Mouse (Mus musculus) mesoderm, embryonic 11.5 days (tissue): Measurements from ENCODE around the gene Snrnp70.
"Not testable (repeated sequence)": the region's sequence is repeated elsewhere in the genome, so short reads cannot be mapped to it uniquely, and the experiment has no call there.

Experiments used
- DNase-seq: peaks from one replicate; pipeline ENCODE4 v3.0.0-alpha.2; 2012; ENCODE audit warnings: low read depth, low spot score

The Snrnp70 gene

GRCm38 (mm10) chr7:45368178-45368577 is 27.4 kb downstream of the Snrnp70 start:
- no peak for DNase-seq

GRCm38 (mm10) chr7:45367020-45367880 is 28.3 kb downstream of the Snrnp70 start:
- DNase-seq: peak; percentile 97

- DNase-seq: no peak
These were observed 28.9 kb downstream of the Snrnp70 start, which contains the start of gene Ppfia3 for GRCm38 (mm10) chr7:45366652-45367019. TSS of gene Ppfia3 (minus strand) at chr7:45367019.

GRCm38 (mm10) chr7:45365742-45366651 is 29.5 kb downstream of the Snrnp70 start:
- DNase-seq: peak; percentile 54

- no peak for DNase-seq
These were observed 31.6 kb downstream of the Snrnp70 start for GRCm38 (mm10) chr7:45363983-45364382.

- DNase-seq: peak; percentile 52
These were observed 32.7 kb downstream of the Snrnp70 start for GRCm38 (mm10) chr7:45362801-45363200.

GRCm38 (mm10) chr7:45361243-45361804 is 34.2 kb downstream of the Snrnp70 start:
- peak; percentile 92 for DNase-seq

- DNase-seq: no peak
These were observed 35.0 kb downstream of the Snrnp70 start for GRCm38 (mm10) chr7:45360404-45361125.

GRCm38 (mm10) chr7:45359081-45359480 is 36.5 kb downstream of the Snrnp70 start:
- not testable (repeated sequence) for DNase-seq

GRCm38 (mm10) chr7:45356087-45356486 is 39.5 kb downstream of the Snrnp70 start:
- no peak for DNase-seq

GRCm38 (mm10) chr7:45355318-45356020 is 40.1 kb downstream of the Snrnp70 start:
- no peak for DNase-seq

GRCm38 (mm10) chr7:45353041-45353440 is 42.5 kb downstream of the Snrnp70 start:
- no peak for DNase-seq

GRCm38 (mm10) chr7:45346905-45347304 is 48.6 kb downstream of the Snrnp70 start:
- no peak for DNase-seq

GRCm38 (mm10) chr7:45343543-45343942 is 52.0 kb downstream of the Snrnp70 start:
- no peak for DNase-seq

- no peak for DNase-seq
These were observed 53.5 kb downstream of the Snrnp70 start for GRCm38 (mm10) chr7:45342081-45342480.

GRCm38 (mm10) chr7:45341303-45341702 is 54.2 kb downstream of the Snrnp70 start:
- peak; percentile 89 for DNase-seq

GRCm38 (mm10) chr7:45340669-45341068 is 54.9 kb downstream of the Snrnp70 start:
- DNase-seq: peak; percentile 77

GRCm38 (mm10) chr7:45340066-45340442 is 55.5 kb downstream of the Snrnp70 start:
- DNase-seq: no peak

- DNase-seq: peak; percentile 85
These were observed 56.0 kb downstream of the Snrnp70 start for GRCm38 (mm10) chr7:45339410-45340065.
